Mouse (Mus musculus): Measurements from ENCODE around the gene Scml4.

DNA sequence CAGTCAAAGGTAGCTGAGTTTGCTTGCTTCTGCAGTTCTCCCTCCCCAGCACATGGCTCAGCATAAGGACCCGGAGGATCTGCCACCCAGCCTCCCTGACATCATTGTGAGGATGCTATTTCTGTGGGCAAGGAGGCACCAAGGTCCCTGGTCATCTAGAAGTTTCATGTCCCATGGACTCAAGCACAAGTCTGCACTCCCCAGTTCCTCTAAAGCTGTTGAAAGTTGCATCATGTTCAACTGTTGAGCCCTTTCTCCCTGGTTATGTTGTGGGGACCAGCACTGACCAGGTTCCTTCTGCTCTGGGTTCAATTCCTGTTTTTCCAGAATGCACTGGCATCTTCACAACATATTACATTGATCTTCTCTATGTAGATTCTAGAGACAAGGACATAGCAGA is 42.9 kb downstream of the Scml4 start:
- TF ChIP-seq CTCF (IDR thresholded peaks at IDR 0.05; ENCODE audit: insufficient read depth, low read depth, low read length) (no peak), POLR2A (IDR thresholded peaks at IDR 0.05; ENCODE audit: insufficient read depth, low read depth, low read length) (no peak)
